Mouse (Mus musculus): ENCODE measurements around the gene Slc7a5. TPM values are rescaled to one million over a fixed set of nuclear protein-coding genes. Genes with fewer than 3 reads are reported as not detected.

The Slc7a5 gene
- polyA plus RNA-seq, 1 experiment: 113 TPM

DNA sequence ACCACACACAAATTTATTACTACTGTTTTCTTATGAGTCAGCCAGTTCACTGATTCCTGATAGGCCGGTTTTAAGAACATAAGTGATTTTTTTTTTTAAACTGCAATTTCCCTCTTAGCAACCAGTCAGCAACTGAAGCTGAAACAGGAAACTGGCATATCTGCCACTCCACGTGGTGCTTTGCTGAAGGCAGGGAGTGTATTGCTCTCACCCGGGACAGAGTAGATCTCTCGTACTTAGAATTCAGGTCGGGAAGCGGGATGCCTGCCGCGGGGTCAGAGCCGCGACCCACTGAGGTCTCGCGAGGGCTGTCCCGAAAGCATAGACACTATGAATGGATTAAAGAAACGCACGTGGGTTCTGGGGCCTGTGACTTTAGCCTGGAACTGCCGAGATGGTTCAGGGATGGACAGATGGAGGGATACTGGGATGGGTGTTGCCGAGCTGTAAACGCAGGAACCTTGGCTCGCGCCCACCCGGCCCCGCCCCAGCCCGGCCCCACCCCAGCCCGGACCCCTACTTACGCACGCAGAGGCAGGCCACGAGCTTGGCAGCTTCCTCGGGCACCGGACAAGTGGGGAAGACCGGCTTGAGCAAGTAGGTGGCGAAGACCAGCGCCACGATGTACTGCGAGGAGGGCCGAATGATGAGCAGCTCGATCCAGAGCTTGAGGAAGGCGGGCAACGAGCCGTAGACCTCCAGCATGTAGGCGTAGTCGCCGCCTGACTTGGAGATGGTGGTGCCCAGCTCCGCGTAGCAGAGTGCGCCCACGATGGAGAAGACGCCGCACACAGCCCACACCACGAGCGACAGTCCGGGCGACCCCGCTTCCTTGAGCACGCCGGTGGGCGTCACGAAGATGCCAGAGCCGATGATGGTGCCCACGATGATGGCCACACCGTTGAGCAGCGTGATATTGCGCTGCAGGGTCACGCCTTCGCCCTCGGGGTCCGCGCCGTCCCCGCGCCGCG is 667 bp downstream of the Slc7a5 start:
- DNase-seq (ENCODE audit: low read depth): peak; percentile 67

DNA sequence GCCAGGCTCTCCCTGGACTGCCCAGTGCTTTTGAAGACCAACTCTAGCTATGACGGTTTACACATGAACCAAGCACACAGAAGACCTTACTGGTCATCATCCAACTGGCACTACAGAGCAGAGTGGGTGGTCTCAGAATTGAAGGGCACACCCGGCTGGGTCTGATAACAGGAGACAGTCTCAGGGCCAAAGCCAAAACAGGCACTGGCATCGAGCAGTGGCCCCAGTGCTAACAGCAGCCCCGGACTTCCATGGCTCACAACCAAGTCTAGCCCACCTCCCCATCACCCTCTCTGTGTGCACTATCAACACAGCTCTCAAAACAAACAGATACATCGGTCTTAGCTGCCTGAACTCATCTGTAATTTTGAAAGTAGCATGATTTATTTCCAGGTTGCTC is 1.6 kb downstream of the Slc7a5 start:
- DNase-seq (ENCODE audit: low read depth): no peak
- TF ChIP-seq CTCF (IDR thresholded peaks at IDR 0.05; ENCODE audit: borderline replicate concordance, extremely low read depth, insufficient read depth, insufficient read length) (no peak), POLR2A (IDR thresholded peaks at IDR 0.05; ENCODE audit: borderline replicate concordance, extremely low read depth, insufficient read depth, insufficient read length, poor library complexity, severe bottlenecking) (no peak)

More for the DNA sequence above, 667 bp downstream of the Slc7a5 start:
- TF ChIP-seq CTCF (IDR thresholded peaks at IDR 0.05; ENCODE audit: borderline replicate concordance, extremely low read depth, insufficient read depth, insufficient read length) (no peak), POLR2A (IDR thresholded peaks at IDR 0.05; ENCODE audit: borderline replicate concordance, extremely low read depth, insufficient read depth, insufficient read length, poor library complexity, severe bottlenecking) (no peak)

DNA sequence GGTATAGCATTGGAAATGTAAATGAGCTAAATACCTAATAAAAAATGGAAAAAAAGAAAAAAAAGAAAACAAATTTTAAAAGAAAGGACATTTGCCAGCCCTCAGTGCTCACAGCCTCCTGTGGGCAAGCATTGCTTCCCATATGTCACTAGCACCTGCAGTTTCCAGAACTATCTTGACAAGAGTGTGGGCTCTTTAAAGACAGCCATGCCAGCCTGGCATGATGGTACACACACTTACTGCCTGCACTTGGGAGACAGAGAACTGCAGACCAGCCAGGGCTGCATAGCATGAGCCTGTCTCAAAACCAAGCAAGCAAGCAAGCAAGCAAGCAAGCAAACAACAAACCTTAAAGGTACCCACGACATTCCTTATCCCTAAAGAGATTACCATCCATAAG is 2.1 kb downstream of the Slc7a5 start:
- no peak for DNase-seq (ENCODE audit: low read depth)
- TF ChIP-seq CTCF (IDR thresholded peaks at IDR 0.05; ENCODE audit: borderline replicate concordance, extremely low read depth, insufficient read depth, insufficient read length): no peak
- no peak for TF ChIP-seq POLR2A (IDR thresholded peaks at IDR 0.05; ENCODE audit: borderline replicate concordance, extremely low read depth, insufficient read depth, insufficient read length, poor library complexity, severe bottlenecking)

DNA sequence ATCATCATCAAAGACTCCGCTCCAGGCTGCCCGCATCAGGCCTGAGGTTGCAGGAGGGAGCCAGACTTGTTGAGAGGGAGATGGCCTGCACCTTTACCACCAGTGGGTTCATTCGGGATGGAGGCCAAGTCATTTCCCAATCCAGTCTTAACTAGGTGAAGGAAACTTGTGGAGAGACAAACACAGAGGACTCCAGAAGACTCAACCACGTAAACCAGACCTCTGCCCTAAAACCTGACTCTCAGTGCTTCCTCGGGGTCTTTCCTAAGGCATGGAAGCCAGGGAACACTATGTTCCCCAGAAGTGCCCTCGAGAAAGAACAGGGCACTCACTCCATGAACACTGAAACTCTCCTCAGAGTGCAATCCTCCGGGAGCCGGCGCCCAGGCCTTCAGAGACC is 2.5 kb downstream of the Slc7a5 start:
- no peak for TF ChIP-seq POLR2A (IDR thresholded peaks at IDR 0.05; ENCODE audit: borderline replicate concordance, extremely low read depth, insufficient read depth, insufficient read length, poor library complexity, severe bottlenecking)
- TF ChIP-seq CTCF (IDR thresholded peaks at IDR 0.05; ENCODE audit: borderline replicate concordance, extremely low read depth, insufficient read depth, insufficient read length): no peak
- no peak for DNase-seq (ENCODE audit: low read depth)

DNA sequence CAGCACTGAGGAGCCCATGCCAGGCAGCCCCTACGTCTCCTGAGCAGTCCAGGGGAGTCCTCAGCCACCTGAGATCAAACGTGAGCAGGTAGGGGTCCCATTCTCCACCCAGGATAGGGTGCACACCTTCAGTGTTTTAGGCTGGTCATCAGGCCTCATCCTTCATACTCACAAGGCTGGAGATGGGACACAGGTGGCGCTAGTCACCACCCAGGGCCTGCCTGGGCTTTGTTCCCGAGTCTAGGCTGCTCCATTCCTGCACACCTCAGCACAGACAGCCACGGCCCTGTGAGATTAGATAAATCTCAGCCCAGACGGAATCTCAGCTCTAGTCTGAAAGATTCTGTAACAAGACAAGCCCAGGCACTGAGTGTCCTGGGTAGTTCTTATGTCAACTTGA is 3.5 kb downstream of the Slc7a5 start:
- no peak for TF ChIP-seq POLR2A (IDR thresholded peaks at IDR 0.05; ENCODE audit: borderline replicate concordance, extremely low read depth, insufficient read depth, insufficient read length, poor library complexity, severe bottlenecking)
- no peak for TF ChIP-seq CTCF (IDR thresholded peaks at IDR 0.05; ENCODE audit: borderline replicate concordance, extremely low read depth, insufficient read depth, insufficient read length)
- DNase-seq (ENCODE audit: low read depth): no peak

DNA sequence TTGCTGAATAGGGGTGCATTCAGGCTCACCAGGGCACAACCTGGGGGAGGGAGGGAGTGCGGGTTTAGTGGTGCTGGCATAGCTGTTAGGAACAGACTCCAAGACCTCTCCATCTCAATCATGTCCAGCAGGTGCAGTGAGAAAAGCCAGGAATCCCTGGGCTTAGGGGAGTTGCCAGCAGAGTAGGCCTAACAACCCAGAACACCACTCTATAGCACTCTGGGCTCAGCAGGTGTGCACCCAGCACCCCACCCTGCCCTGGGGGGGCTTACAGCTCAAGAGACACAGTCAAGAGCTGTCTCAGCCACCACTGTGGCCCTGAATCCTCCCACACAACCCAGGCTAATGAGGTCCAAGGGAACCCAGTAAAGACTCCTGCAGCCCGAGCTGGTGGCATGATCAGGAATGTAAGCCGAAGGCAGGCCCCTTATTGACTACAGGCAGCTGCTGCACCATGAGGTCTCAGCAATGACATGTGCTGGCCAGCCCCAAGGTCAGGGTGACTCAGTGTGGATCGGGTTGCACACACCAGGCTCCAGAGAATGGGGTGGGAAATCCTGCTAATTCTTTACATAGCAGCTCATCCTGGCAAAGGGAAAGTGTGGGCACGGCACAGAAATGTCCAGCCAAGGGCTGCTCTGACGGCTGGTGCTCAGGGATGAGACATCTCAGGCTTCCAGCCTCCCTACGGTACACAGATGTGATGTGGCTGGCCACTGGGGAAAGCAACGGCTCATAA is 5.8 kb downstream of the Slc7a5 start:
- TF ChIP-seq POLR2A (IDR thresholded peaks at IDR 0.05; ENCODE audit: borderline replicate concordance, extremely low read depth, insufficient read depth, insufficient read length, poor library complexity, severe bottlenecking): no peak
- DNase-seq (ENCODE audit: low read depth): no peak

DNA sequence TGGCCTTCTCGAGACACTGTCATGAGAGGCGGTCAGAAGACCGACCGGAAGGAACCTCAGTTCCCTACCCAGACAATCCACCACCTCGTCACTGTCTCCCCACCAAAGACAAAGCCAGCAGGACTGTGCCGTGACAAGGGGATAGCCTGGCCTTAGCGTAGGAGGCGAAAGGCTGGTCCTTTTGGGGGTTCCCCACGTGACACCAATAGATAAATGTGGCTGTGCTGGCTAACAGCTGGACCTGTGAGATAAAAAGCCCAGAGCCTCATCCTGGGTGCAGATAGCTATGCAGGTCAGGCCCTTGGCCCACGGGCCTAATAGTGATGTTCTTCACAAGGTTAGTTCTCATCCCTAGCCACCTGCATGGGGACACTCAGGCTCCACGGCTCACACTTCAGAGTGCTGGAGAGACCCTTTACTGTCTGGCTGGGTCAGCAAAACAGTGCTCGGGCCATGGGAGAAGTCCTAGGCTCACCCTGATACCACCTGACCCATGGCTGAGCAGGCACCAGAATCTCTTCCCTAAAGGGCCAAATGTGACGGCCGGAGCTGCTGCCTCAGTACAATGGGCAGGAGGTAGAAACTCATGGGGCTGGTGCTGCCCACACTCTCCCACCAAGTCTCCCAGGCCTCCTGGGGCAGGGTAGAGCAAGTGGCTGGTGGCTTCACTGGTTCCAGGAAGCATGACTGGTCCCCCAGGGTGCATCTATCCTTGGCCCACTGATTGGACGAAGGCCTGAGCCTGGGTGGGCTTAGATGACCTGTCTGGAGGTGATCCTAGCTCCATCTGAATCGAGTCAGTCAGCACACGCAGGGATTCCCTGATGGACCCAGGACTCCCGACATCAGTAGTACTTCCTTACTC is 8.1 kb downstream of the Slc7a5 start:
- no peak for DNase-seq (ENCODE audit: low read depth)
- TF ChIP-seq POLR2A (IDR thresholded peaks at IDR 0.05; ENCODE audit: borderline replicate concordance, extremely low read depth, insufficient read depth, insufficient read length, poor library complexity, severe bottlenecking) (no peak), CTCF (IDR thresholded peaks at IDR 0.05; ENCODE audit: borderline replicate concordance, extremely low read depth, insufficient read depth, insufficient read length) (no peak)

DNA sequence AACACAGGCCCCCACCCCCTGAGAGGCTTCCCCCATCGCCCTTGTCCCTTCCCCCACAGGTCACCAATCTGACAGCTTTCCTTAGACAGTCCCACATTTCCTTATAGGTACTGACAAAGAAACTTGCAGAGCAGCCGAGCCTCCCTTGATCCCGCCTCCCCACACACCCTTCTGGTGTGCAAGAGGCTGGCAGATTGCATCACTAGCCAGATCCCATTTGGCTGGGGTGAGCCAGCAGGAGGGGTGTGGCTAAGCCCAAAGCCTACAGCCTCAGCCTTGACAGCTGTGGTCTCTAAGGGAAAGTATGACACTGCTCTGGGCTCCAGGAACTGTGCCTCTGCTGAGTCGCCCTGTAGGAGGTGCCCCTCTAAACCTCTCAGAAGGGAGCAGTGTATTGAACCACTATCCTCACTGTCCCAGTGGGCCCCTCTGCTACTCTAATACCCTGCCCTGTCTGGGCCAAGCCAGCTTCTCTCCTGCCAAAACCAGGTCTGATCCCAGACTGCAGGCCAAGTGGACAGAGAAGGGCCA is 9.0 kb downstream of the Slc7a5 start:
- peak; percentile 94 for DNase-seq (ENCODE audit: low read depth)

DNA sequence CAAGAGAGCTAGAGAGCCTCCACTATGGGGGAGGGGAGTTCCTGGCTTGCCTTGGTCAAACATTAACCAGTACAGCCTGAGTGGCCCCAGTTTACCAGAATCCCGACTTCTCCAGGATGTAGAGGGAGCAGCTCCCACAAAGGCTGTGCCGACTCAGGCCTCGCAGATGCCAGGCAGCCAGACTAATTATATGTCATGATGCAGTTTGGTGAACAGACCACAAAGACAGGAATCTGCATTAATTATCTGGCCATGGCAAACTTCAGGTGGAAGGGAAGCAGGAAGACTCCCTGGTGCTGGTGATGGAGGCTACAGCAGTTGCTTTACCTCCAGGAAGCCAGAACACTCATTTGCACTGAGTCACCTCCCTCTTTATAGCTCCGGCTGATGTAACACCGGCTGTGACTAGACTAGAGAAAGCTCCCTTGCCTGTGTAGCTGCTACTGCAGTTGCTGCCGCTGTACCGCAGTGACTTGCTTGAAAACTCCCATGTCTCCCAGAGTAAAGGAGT is 9.6 kb downstream of the Slc7a5 start:
- DNase-seq (ENCODE audit: low read depth): peak; percentile 74
- TF ChIP-seq CTCF (IDR thresholded peaks at IDR 0.05; ENCODE audit: borderline replicate concordance, extremely low read depth, insufficient read depth, insufficient read length) (no peak), POLR2A (IDR thresholded peaks at IDR 0.05; ENCODE audit: borderline replicate concordance, extremely low read depth, insufficient read depth, insufficient read length, poor library complexity, severe bottlenecking) (no peak)

More for the DNA sequence above, 9.0 kb downstream of the Slc7a5 start:
- TF ChIP-seq POLR2A (IDR thresholded peaks at IDR 0.05; ENCODE audit: borderline replicate concordance, extremely low read depth, insufficient read depth, insufficient read length, poor library complexity, severe bottlenecking) (no peak), CTCF (IDR thresholded peaks at IDR 0.05; ENCODE audit: borderline replicate concordance, extremely low read depth, insufficient read depth, insufficient read length) (no peak)

DNA sequence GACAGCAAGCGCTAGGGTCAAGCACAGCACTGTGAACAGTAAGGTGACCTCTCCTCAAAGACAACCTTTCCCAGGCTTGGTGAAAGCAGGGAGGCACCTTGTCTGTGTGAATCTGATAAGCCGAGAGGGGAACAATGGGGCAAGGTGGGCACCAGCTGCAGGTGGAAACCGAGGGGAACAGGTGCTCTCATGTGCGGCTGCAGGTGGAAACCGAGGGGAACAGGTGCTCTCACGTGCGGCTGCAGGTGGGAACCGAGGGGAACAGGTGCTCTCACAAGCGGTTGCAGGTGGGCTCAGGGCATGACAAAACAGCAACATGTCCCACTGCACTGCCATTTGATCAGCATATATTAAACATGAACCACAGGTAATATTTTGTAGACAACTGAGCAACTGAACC is 10.3 kb downstream of the Slc7a5 start:
- no peak for TF ChIP-seq POLR2A (IDR thresholded peaks at IDR 0.05; ENCODE audit: borderline replicate concordance, extremely low read depth, insufficient read depth, insufficient read length, poor library complexity, severe bottlenecking)
- TF ChIP-seq CTCF (IDR thresholded peaks at IDR 0.05; ENCODE audit: borderline replicate concordance, extremely low read depth, insufficient read depth, insufficient read length): no peak
- DNase-seq (ENCODE audit: low read depth): no peak
